Mouse (Mus musculus) thymus, postnatal 10 days (tissue): ENCODE measurements around the gene Opn4.

ENCODE experiments used
- DNase-seq, 2 experiments: peaks; one replicate each; pipeline ENCODE4 v3.0.0; 2021; ENCODE audit warnings: low spot score in 2 of 2

Gene Opn4

DNA sequence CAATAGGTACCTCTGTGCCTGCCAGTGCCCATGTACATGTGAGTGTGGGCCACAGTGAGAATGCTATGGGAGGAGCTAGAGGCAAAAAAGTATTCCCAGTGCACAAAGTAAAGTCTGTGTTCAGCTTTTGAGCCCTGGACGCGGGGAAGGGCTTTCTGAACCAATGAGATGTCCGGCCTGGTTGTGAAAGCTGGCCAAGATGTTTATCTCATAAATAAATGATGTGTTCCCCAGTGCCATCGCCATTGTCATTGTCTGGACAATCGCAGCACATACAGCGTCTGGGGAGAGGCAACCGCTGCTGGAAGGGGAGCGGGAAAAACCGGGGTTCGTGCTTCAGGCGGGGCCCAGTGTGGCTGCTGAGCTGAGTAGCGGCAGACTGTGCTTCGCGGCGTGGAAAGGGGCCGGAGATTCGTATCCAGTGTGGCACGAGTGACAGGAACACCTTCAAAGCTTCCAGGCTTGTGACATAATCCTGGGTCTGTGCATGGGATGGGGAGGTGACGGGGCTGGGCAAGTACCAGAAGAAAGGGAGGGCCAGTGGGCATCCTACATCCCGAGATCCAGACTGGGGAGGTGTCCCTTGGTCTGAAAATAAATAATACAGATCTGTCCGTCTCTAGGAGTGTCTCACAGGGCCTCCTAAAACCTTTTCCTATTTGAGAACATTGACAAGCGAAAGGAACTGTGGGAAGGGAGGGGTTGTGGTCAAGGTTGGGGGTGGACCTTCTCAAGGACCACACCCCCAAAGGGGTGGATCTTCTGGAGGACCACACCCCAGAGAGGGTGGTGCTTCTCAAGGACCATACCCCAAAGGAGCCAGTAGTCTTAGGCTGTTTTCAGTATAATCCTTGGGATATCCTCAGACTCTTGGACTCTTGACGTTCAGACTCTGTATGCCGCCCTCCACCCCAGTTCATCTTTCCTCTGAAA, 8.9 kb downstream of the Opn4 start:
- DNase-seq: no peak

DNA sequence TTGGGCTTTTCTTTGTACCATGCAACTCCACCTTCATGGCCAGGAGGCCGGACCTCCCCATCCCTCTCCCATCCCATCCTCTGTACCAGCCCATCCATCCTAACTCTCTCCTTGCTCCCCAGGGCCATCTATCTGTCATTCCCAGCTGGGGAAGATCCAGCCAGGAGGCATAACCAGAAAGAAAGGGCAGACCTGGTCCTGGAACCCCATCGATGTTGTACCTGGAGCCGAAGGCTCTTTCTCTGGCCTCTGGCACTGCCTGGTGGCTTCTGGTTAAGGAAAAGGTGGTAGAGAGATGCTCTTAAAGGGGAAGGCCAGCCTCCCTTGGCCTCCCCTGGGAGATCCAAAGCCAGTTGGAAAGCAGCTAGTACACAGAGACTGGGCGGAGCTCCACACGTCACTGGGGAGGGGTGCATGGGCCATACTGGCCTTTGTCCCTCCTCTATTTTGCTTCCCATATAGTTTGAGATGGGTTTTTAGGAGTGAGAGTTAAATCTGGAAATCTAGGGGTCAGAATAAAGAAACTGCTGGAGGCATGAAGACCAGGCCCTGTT, 9.8 kb downstream of the Opn4 start:
- DNase-seq: no peak

GRCm38 (mm10) chr14:34589185-34589713, 10.7 kb downstream of the Opn4 start:
- DNase-seq: no peak

DNA sequence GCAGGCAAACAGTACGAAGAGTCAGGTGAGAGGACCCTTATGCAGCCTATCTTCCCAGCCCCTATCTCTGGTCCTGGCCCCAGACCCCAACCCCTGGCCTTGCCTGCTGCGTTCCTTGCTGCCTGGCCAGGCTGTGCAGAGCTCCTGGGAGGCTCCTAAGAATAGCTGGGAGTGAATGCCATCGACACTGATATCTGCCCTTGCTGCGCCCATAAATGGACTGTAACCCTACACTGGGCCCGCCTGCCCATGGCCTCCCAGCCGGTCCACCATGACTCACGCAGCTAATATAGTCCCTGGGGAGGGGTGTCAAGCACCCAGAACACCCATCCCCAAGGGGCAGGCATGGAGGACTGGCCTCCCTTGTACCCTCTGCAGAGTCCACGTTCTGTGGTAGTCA, 11.4 kb downstream of the Opn4 start, which contains the start of gene Ldb3:
Gene Ldb3 (minus strand): TSS at position 185 of the 400 bp plus-strand sequence.
- no peak for DNase-seq

DNA sequence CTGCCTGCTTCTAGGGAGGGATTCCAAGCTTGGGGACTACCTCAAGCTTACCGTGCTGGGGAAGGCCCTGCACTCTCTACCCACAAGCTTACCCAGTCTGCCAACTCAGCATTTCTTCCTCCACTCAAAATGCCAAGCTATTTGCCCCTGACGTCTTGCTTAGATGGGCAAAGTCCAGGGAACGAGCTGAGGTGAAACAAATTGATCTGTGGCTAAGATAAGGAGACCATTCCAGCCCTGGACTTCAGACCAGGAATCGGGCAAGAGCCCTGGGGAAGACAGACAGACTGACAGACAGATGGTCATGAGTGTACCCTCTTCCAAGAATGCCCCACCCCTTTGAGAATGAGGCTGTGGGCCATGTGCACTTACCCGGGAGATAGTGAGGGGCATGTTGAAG, 11.9 kb downstream of the Opn4 start:
- no peak for DNase-seq

DNA sequence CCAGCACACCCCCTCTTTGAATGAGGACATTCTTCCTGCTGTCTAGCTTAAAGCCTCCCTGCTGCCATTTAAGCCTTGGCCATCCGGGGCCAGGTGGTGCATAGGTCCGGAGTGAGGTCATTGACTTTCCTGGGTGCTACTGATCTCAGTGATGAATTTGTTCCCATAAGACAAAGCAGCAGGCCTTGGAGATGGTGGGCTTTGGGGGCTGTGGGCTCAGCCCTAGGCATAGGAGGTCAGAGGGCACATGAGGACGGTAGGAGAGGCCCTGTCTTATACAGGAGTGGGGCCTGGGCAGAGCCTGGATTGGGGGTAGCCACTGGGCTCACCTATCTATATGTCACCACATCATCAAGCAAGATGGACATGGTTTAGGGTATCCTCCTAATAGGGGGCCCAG, 13.1 kb downstream of the Opn4 start:
- no peak for DNase-seq

DNA sequence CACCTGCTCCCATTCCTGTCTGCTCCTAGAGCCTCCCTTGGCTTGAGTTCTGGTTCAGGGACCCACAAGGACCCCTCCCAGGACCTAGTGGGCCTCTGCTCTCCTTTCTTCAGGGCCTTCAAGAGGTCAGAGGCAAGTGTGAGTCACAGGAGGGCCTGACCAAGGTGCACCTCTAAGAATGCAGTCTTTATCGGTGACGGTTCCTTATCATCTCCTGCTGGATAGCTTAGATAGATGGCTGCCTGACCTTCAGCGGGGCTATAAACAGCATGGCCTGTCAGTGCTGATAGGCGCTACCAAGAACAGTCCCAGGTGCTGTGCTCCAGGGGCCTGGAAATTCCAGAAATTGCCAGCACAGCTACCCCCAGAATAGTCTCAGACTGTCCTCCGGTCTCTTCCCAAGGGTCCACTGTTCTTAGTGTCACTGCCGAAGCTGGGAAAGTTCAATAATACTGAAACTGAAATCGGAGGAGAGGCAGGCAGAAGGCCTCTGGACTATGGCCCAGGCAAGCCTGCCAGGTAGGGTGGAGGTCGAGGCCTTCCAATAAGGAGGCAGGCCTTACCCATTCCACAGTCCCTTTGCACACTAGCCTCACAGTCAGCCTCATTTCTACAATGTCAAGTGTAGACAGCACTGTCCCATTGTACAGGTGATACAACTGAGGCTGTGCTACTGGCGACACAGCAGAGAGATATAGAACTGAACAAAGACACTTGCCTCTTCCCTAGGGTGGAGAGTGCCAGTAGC, 14.4 kb downstream of the Opn4 start:
- DNase-seq: no peak

DNA sequence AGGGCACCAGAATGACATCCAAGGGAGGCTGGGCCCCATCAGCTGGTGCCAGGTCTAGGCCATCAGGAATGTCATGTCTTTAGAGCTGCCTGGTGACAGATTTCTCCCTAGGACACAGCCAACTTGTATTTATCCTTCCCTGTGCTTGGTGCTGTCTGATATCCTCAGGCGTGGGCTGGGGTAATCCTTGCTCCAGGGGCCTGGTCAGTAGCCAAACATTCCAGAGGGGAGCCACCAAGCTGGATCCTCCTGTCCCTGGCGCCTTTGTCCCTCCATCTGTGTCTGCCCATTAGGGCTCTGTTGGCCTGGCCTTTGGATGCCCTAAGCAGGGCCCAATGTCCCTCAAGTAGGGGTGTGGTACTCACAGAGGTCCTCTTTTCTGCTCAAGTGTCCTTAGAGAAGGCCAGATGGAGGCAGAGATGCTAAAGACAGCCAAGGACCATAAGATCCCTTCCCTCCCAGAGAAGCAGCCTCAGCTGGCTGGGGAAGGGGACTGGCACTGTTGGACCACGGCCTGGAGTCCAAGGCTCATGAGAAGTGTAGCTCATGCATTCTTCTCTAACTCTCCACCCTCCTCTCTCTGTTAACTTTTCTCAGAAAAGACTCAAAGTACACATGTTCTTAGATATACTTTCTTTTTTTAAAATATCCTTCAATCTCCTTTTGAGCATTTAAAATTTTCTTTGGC, 17.1 kb downstream of the Opn4 start:
- DNase-seq: no peak

- no peak for DNase-seq
Measured at GRCm38 (mm10) chr14:34576858-34577257, 23.1 kb downstream of the Opn4 start.

- DNase-seq: peak in 1 of 2 experiments; percentile 14
Measured at GRCm38 (mm10) chr14:34574068-34574467, 25.9 kb downstream of the Opn4 start.

DNA sequence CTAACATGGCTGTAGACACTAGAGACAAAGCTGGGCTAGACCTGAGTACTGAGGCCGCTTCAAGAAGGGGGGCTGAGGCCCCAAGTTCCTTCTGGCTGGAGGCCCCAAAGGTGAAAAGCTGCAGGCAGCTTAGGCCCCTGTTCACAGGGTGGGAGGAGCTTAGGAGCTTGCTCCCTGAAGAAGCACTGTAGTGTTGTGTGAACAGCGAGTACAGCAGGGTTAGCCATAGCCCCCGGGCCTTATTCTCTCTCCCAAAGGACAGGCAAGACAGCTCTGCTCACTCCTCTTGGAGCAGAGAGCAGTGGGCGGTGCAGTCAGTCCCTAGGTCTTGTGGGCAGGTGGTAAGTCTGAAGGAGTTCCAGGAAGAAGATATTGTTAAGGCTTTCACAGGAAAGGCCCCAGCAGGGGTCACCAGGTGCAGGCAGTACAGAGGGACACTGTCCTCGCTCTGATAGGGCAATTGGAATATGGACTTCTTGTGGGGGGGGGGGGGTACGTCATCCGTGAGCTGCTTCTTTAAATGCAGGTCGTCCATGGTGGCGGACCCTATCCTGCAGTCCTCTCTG, 26.5 kb downstream of the Opn4 start:
- no peak for DNase-seq

GRCm38 (mm10) chr14:34571610-34572387, 28.1 kb downstream of the Opn4 start:
- no peak for DNase-seq

DNA sequence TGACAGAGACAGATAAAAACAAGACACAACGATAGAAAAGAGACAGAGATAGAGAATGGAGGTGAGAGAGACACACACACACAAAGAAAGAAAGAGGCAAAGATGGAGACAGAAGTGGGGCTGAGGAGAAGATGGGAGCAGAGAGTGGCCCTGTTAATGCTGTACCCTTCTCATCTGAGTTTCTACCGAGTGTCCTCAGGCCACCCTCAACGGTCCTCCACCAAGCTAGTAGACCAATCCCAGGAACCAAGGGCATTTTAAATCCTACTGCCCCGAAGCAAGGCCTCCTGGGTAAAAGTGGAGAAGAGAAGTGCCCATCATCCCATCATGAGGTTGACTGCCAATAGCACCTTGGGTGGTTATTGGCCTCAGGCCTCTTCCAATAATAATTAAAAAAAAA, 29.0 kb downstream of the Opn4 start:
- no peak for DNase-seq

DNA sequence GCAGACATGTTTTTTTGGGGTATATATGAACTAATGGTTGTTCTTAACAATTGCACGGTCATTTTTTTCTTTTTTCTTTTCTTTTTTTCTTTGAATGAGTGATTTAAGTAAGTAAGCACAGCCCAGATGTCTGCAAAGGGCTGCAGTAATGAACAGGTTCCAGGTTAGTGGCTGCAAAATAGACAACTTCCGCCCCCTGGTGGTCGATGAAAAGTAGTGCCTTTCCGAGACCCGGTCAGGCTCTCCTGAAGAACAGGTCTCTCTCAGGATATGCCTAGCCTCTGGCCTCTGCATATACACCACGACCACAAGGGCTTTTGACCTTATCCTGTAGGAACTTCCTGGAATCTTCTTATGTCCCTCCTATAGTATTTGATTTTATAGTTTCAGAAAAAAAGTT, 29.6 kb downstream of the Opn4 start:
- peak; percentile 18 to 73 for DNase-seq

- no peak for DNase-seq
Measured at GRCm38 (mm10) chr14:34569534-34570194, 30.3 kb downstream of the Opn4 start.

DNA sequence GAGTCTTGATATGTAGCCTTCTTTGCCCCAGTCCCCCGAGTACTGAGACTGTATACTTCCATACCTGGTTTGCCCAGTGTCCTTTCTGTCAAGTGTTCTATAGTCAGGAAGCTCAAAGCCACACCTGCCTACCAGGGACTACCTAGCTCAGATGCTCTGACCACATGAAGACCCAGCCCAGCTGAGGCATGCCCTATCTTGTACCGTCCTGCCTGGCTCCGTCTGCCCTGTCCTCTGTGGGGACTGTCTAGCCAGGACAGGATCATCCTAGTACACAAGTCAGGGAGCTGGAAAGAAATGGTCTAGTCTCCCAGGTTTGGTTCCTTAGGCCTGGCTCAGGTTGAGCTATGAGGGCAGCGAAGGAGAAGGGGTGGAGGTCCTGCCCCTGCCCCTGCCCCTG, 31.3 kb downstream of the Opn4 start:
- DNase-seq: no peak

- no peak for DNase-seq
Measured at GRCm38 (mm10) chr14:34567697-34568096, 32.2 kb downstream of the Opn4 start.

GRCm38 (mm10) chr14:34566530-34566929, 33.4 kb downstream of the Opn4 start:
- DNase-seq: no peak

- no peak for DNase-seq
Measured at GRCm38 (mm10) chr14:34565711-34566110, 34.2 kb downstream of the Opn4 start.

DNA sequence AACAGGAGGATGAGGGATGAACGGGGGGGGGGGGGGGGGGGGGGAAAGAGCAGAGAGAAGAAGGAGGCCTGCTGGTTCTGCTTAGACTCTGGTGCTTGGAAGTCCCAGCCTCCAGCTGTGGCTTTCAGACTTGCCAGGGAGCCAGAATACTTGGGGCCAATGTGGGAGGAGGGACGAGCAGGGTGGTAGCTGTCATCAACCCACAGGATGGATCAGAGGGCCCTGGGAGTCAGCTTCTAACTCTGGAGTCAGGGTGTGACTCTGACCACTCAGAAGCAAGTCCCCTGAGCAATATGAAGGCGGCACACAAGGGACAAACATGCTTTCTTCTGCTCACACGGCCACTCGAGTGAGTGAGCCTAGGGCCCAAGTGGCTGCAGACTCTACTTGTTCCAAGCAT, 35.3 kb downstream of the Opn4 start:
- no peak for DNase-seq
